Mouse (Mus musculus) c-Kit-positive CD71-positive TER-119-negative erythroid progenitor cells, embryonic 14.5 days (primary cell): ENCODE data around the gene Plekhm3.

Source experiments
- DNase-seq: peaks from one replicate; pipeline ENCODE4 v3.0.0-alpha.2; 2013; ENCODE audit warnings: low read depth

The Plekhm3 gene

GRCm38 (mm10) chr1:64761646-64762045 lies 195.0 kb downstream of the Plekhm3 start:
- DNase-seq, result no peak

GRCm38 (mm10) chr1:64757766-64758165 lies 198.9 kb downstream of the Plekhm3 start:
- DNase-seq, result no peak

GRCm38 (mm10) chr1:64757254-64757653 lies 199.4 kb downstream of the Plekhm3 start:
- no peak for DNase-seq

DNA sequence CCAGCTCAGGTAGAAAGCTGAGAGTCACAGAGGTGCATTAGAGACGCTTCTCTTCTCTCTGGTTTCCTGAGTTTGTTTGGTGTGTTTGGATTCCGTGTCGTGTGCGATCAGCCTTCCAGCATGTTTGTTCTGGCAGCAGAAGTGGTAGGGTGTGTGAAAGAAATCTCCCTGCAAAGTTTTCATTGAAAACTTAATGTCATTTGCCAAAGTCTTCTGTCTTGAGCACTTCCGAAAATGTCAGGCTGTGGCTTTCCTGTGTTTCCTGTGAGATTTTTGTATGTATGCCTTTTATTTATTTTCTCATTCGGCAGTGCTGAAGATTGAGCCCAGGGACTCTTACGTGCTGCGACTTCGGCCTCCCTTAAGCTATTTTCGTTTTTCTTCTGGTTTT lies 200.0 kb downstream of the Plekhm3 start:
- no peak for DNase-seq

DNA sequence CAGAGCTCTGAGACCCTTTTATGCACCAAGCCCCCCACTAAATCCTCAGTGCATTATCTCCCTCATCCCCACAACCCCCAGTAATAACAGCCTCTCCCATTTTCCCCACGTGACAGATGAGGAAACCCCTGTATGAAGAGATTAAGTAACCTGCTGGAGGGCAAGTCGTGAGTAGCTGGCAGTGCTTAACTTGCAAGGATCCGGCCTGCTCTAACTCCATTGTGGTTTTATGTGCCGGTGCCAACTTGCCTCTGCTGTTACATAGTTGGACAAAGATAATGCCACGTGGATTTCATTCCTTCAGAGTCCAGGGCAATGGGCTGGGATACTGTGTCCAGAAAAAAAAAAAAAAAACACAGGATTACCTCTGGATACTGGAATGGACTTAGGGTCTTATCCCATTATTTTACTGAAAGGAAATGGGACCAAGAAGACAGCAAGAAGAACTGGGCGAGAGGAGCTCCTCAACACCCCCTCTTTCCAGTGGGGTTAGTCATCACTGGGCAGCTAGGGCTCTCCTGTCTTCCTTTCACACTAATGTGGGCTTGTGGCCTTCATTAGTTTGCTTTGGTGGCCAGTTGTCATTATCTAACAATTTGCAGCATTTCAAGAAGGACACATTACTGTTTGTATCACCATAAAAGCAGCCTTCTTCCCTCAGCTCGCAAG lies 200.5 kb downstream of the Plekhm3 start:
- DNase-seq, result no peak

DNA sequence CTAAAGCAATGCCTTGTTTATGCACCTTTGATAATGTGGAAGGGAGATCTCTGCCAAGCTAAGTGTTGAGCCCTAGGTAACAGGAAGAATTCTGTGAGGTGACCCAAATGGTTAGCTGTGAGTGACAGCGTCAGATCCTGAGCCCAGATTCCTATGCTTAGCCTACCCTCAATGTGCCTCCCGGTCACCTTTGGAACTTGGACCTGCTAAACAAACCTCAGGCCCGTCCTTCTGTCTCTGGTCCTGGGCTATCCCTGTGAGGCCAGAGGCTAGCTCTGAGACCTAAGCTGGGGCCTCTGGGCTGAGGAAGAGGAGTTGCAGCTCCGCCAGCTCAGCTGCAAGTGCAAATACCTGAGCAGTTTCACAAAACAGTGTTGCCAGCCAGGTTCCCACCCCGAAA lies 202.0 kb downstream of the Plekhm3 start:
- DNase-seq, result no peak

- no peak for DNase-seq
Measured at GRCm38 (mm10) chr1:64753668-64754067, 203.0 kb downstream of the Plekhm3 start.

DNA sequence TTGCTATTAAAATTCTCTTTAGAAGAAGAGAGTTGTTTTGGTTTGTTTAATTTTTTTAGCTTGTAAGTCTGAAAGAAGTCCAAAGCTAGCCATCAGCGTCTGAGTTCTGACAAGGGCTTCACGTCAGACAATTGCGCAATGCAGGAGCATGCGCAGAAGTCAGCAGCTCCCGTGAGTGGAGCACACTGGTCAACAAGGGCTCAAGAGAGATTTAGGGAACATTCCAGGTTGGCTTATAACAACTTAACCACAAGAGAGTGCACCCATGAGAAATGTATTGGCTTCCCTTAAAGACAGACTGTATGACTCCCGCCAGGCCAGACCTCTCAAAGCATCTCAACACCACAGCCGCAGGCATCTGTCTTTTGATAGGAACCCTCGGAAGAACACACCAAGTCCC lies 203.5 kb downstream of the Plekhm3 start:
- no peak for DNase-seq

DNA sequence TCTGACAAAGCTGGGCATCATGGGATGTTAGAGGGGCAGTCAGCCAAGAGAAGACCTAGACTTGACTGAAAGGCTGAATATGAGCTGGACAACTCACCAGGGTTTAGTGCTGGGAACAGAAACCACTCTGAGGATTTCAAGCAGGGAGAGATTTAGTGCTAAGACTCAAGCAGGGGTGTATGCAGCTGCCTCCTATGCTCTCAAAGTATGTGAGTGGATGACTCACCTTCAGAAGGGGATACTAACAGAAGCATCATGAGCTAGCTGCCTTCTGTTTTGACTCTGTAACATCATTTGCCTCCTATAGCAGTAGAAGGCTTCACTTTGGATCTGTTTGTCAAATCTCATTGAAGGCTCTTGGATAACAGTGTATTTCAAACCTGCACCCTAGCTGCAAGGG lies 212.0 kb downstream of the Plekhm3 start:
- DNase-seq, result no peak

DNA sequence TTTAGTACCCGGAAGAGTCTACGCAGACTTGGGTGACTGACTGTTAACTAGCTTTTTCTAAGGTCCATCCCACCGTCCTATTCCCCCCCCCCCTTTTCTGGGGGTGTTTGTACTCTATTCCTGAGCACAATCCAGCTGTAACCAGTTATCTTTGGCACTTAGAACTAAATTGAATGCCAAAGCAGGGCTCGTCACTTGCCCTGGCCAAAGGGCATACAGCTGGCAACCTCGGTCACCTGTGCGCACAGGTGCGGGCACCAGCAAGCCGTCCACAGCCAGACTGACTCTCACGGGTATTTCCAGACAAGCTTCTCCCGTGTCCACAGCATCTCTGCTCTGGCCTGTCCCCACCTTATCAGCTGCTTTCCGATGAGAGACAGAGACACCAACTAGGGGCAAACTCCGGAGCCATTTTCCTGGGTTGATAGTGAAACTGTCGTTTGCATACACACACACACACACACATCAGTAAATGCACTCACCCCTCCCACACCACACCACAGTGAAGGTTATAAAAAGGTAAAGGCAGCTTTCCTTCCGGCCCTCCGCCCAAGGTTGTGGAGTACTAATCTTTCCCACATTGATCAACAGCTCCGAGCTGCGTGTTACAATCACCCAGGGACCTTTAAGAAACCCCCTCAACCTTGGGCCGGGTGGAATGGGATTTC lies 213.7 kb downstream of the Plekhm3 start:
- DNase-seq, result no peak

- DNase-seq, result peak; percentile 70
Measured at GRCm38 (mm10) chr1:64738661-64739082, 218.0 kb downstream of the Plekhm3 start.

- no peak for DNase-seq
Measured at GRCm38 (mm10) chr1:64738180-64738555, 218.5 kb downstream of the Plekhm3 start.

DNA sequence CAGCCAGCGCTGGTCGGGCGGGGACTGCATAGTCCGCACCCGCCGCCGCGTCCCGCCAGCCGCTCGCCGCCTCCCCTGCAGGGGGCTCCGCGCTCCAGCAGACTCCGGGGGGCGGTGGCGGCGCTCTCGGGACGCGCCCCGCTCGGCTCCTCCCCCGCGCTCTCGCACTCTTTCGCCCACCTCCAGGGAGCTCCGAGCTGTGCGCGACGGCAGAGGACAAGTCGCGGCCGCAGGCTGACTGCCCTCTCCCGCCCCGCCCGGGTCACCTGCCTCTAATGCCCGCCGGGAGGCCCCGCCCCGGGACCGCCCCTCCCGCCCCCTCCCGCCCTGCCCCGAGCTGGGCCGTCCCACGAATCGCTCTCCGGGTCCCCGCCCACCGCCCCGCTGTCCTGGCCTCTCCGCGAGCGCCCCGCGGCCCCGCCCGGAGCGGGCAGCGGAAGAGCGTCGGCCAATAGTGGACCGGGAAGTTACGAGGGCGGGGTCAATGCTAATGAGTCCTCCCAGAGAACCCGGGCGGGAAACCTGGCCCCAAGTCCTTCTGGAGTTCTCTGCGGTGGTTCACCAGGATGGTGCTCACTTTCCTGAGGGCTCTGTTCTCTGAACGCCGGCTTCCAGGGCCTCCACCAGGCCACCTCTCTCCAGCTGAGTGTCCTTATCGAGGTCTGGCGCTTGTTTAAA lies 219.0 kb downstream of the Plekhm3 start, which contains the start of gene Fzd5:
Gene Fzd5, minus strand, starts transcription at position 250 of the 678 bp plus-strand sequence.
- peak; percentile 92 for DNase-seq

DNA sequence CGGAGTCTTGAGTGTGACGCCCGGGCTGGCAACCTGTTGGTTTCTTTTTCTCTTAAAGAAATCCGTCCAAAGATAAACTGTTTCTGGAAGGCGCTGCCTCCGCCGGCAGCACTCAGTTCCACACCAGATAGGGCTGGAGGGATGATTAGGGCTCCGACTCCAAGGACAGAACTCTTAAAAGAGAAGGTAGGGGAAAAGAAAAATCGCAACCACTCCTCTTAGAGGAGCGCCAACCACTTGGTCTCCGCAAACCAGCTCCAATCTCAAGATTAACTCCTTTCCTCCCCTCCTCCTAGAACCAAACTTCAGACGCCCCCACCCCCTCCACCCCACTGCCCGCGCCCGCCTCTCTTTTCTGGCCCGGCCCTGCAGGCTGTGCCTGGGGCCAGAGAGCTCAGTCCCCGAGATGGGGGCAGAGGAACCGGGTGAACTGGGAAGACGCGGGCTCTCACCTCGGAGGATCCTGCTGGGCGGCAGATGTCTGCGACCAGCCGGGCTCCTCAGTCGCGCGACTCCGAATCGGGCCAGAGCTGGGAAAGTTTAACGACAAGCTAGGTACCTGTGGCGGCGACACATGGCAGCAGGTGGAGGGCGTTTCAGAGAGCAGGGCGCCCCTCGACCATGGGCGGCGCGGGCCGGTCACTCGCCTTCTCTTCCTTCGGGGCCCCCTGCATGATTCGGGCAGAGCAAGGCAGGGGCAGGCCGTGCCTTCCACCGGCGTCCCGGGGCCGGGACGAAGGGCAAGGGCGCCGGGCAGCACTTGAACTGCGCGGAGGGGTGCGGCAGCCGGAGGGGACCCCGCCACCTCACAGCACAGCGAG lies 219.7 kb downstream of the Plekhm3 start:
- DNase-seq, result peak; percentile 41
